Mouse (Mus musculus) testis, postnatal 10 days (tissue): Measurements from ENCODE around the gene Gm10972.
"Not testable (repeated sequence)": the region's sequence is repeated elsewhere in the genome, so short reads cannot be mapped to it uniquely, and the experiment has no call there.

Experiments used
- DNase-seq: peaks from one replicate; pipeline ENCODE4 v3.0.0; 2021; ENCODE audit warnings: low spot score

Gene Gm10972

DNA sequence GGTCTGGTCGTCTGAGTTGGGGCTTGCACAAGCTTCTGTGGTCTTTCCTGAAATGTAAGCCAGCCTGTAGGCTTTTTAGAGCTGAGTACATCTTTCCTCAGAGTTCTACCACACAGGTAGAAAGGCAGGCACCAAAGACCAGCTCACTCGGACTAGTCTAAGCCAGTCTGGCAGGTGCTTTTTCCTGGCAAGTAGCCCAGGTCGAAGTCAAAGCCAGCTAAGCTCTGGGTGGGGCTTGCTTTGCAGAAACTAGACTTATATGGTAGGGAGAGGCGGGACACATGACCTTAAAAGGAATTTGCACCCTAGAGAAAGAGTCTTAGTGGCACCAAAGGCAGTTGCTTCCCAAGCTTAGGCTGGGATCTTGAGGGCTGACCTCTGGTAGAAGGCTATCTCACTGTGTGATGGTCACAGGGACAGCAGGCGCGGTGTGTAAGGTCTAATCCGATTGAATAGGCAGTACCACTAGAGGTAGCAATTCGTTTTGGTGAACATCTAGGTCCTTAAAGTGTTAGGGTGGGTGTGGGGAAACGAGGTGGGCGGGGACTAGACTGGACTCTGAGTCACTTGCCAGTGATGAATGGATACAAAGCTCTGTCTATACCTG is 16.3 kb downstream of the Gm10972 start:
- DNase-seq, result not testable (repeated sequence)

DNA sequence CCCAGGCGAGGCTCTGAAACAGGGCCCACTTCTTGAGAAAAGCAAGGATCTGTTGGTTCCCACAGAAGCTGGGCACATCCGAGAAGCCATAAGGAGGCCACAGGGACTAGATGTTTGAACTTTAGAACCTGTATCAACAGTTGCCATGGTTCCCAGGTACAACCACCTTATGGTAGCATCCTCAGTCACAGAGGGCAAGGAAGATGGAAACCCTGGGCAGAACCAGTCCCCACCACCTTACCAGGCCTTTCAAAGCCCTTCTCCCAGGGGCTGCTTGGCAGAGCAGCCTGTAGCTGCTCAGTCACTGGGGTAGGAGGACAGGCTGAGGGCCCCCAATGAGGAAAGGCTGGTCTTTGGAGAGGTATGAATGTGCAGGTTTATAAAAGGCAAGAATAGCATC is 17.9 kb downstream of the Gm10972 start:
- DNase-seq, result not testable (repeated sequence)

DNA sequence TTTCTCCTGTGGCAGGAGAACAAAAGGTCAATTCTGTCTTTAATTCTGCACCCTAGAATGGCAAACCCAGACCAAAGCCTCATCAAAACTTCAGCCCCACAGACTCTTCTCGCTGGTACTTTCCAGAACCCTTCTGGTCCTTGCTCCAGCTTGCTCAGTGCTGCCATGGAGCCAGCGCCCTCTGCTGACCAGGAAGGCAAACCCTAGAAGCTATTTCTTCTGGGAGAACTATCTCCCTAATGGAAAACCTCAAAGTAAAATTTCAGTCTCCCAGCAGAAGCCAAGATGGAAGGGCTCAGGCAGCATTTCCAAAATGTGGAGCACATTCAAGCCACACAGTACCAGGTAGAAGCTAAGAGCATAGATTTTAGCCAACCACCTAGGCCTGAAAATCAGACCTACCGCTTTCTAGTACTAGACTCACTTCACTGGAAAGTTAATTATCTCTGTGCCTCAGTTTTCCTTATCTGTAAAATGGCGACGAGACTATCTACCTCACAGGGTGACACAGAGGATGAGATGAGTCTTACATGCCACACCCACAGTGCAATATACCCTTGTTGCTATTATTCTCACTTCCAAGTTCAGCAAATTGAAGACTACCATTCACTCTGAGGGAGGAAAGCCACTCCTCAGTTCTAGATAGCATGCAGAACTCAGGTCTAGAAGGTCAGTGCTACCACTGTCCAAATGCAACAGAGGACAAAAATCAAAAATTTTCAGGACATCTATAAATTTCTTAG is 22.3 kb downstream of the Gm10972 start:
- not testable (repeated sequence) for DNase-seq

DNA sequence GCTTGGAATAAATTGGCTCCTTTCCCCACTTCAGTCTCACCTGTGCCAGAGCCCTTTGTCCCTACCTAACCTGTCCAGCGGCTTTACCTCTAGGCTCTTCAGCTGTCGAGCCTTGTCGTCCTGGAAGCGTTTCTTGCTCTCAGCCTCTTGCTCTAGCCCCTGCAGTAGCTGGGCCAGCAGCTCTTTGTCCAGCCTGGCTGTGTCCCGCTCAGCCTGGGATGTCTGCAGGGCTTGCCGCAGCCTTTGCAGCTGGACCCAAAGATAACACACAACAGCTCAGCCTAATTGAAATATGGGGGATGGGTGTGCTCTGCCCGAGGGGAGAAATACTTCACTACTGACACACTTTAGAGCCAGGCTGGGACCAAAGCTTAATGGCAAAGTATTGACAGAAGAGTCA is 23.0 kb downstream of the Gm10972 start:
- DNase-seq, result not testable (repeated sequence)

DNA sequence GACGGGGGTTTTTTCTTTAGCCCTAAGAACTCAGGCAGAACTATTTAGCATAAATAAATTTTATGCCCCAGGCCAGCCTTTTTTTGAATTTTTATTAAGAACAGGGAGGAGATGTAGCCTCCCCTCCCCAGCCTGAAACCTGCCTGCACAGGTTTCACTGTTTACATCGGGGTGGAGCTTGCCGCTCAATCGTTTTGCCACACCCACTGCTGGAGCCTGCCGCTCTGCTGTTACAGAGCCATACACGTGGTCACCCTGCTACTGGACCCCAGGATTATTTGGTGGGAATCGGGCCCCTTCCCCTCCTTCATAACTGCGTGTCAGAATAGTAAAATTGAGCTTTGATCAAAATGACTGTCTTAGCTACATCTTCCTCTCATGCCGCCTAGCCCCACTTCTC is 32.2 kb downstream of the Gm10972 start:
- not testable (repeated sequence) for DNase-seq

DNA sequence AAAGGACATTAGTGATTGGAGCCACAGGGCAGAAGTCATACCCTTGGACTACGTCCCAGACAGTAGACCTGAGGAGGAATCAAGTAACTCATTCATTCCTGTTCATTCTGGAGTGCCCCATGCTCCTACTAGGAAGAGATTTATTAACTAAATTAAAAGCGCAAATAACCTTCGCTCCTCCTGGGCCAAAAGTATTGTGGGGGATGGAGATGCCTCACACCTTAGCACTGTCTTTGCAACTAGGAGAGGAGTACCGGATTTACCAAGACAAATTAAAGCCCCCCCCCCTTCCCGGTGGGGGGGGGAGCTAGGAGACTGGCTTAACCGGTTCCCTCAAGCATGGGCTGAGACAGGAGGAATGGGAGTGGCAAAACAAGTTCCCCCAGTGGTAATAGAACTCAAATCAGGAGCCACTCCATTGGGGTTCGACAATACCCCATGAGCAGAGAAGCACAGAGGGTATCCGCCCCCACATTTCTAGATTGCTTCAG is 36.5 kb downstream of the Gm10972 start:
- no peak for DNase-seq

DNA sequence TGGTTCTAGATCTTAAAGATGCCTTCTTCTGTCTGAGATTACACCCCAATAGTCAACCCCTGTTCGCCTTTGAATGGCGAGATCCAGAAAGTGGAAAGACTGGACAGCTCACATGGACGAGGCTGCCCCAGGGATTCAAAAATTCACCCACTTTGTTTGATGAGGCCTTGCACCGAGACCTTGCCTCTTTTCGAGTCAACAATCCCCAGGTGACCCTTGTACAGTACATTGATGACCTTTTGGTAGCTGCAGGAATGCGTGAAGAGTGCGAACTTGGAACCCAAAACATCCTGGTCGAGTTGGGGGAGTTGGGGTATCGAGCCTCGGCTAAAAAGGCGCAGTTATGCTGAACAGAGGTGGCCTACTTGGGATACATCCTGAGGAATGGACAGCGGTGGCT is 37.1 kb downstream of the Gm10972 start:
- DNase-seq, result not testable (repeated sequence)

DNA sequence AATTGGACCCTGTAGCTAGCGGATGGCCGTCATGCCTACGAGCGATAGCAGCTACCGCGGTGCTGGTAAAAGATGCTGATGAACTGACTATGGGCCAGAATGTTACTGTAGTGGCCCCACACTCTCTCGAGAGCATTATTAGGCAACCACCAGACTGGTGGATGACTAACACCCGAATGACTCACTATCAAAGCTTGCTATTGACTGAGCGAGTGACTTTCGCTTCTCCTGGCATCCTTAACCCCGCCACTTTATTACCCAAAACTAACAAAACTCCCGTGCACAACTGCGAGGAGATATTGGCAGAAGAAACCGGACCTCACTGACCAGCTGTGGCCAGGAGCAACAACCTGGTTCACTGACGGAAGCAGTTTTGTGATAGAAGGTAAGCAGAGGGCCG is 37.9 kb downstream of the Gm10972 start:
- DNase-seq, result no peak

DNA sequence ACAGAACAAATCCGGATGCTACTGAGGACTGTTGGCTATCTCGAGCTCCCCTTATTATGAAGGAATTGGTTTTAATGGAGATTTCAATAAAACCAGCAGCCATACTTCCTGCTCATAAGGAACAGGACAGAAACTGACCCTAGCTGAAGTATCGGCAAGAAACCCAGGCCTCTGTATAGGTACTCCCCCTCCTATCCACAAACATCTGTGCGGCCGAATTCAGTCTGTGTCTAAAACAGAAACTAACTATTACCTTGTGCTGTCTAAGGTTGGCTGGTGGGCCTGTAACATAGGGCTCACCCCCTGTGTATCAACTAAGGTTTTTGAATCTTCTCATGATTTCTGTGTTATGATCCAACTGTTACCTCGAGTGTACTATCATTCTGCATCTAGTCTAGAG is 40.7 kb downstream of the Gm10972 start:
- DNase-seq, result no peak

DNA sequence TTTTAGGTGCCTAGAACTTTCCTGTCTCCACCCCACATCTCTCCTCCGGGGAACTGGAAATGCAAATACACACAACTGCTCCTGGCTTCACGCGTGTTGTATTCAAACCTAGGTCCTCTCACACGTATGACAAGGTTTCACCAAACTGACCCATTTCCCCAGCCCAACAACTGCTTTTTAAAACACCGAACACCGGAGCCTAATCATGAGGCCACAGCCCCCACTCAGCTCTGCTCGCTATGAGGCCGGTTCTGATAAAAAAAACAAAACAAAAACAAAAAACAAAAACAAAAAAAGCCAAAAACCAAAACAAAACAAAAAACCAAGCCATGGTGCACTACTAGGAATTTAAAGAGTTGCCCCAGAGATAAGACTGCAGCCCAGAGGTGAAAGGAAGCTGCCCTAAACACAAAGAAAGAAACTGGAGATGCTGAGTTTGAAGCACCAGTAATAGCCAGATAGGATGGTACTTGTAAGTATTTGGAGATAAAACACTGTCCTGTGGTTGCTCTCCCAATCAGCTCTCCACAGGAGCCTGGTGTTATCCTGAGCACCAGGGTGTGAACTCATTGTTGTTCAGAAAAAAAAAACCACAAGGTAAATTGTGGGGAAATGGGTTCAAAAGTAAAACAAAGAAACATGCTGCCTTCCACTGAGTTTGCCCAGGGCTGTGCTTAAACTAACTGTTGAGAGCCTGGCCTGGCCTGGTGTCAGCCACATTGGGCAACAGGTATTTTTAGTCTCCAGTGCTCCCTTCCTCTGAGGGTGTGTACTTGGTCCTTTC is 43.3 kb downstream of the Gm10972 start:
- not testable (repeated sequence) for DNase-seq

DNA sequence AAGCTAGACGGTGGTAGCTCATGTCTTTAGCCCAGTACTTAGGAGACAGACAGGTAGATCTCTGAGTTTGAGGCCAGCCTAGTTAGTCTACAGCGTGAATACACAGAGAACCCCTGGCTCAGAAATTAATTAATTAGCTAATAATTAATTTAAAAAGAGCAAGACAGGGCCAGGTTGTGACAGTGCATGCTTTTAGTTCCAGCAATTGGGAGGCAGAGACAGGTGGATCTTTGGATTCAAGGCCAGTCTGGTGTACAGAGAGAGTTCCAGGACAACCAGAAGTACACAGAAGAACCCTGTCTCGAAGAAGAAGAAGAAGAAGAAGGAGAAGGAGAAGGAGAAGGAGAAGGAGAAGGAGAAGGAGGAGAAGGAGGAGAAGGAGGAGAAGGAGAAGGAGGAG is 45.8 kb downstream of the Gm10972 start:
- not testable (repeated sequence) for DNase-seq

DNA sequence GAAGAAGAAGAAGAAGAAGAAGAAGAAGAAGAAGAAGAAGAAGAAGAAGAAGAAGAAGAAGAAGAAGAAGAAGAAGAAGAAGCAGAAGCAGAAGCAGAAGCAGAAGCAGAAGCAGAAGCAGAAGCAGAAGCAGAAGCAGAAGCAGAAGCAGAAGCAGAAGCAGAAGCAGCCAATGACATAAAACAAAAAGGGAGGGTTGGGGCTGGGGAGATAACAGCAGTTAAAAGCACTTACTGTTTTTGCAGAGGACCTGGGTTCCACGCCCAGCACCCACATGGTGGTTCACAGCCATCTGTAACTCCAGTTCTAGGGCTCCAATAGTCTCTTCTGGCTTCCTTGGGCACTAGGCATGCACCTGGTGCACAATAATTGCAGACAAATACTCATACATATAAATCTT is 46.3 kb downstream of the Gm10972 start:
- not testable (repeated sequence) for DNase-seq

DNA sequence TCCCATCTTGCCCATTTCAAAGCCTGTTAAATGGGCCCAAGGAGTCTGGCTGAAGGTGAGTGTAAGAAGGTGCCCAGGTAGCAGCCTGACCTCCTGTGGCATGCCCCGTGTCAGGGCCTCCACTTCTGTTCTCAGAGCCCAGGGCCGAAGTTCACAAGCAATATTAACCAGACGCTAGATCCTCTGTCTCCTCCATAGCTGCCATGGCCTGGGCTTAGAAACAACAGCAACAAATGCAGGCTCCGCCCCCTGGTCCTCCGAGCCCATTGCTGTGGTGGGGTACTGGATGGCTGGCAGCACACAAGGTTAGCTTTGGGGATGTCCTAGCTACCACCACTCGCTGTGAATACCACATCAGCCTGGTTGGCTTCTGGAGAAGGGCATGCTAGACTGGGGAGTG is 47.2 kb downstream of the Gm10972 start:
- DNase-seq, result not testable (repeated sequence)

DNA sequence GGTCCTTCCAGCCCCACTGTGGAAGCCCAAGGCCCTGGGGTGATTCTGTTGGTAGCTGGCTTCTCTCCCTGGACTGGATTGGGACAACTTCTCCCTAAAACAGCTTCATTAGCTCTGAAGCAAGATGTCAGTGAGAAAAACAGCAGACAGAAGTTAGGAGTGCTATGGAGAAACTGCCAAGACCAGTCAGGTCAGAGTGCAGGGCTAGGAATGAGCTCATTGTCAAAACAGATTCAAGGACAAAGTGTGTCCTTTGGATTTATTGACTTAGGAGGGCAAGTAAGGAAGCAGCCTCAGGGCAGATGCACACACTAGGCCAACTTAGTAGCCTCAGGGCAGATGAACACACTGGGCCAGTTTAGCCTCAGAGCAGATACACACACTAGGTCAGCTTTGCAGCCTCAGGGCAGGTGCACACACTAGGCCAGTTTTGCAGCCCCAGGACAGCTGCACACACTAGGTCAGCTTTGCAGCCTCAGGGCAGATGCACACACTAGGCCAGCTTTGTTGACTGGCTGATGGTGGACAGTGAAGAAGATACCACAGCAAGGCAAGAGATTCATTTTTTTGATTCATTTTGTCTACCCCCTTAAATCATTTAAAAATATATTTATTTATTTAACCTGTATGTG is 47.8 kb downstream of the Gm10972 start:
- DNase-seq, result no peak

DNA sequence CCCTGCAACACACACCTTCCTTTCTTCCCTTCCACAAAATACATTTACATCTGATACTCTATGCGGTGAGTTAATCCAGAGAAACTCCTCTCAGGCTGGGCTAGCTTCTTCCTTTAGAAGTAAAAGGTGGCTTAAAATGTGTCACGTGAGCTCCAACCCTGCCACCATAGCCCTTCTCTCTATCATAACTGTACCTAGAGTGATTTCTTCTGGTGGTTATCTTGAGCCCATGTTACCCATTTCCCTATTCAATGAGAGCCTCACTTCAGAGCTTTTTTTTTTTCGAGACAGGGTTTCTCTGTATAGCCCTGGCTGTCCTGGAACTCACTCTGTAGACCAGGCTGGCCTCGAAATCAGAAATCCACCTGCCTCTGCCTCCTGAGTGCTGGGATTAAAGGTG is 48.8 kb downstream of the Gm10972 start:
- DNase-seq, result not testable (repeated sequence)
